Mouse (Mus musculus) left cerebral cortex, postnatal 25 days (tissue): Measurements from ENCODE around the gene Nid1. TPM values are rescaled to one million over a fixed set of nuclear protein-coding genes. Genes with fewer than 3 reads are reported as not detected.

Source experiments
- DNase-seq, 2 experiments: peaks; one replicate each; pipeline ENCODE4 v3.0.0; 2022; ENCODE audit warnings: low spot score in 2 of 2, mixed read lengths in 1 of 2
- intact Hi-C: fragments of 180-260 bp; cut with DNase I; formaldehyde crosslinking; loops from one replicate; pipeline ENCODE4 v1.15.1; 2025
- total RNA-seq, 2 experiments: library from RNA; stranded (reverse); gene quantifications; 2 replicates each; pipeline ENCODE4 v1.2.3; 2021

Gene Nid1
- total RNA-seq, 2 experiments from 2014 or later: 9.2 to 10.0 TPM

- intact Hi-C loops: no loop called here
- no peak for DNase-seq
Measured at GRCm38 (mm10) chr13:13484351-13484751, 47.0 kb downstream of the Nid1 start.

- DNase-seq: no peak
- intact Hi-C loops: no loop called here
Measured at GRCm38 (mm10) chr13:13484883-13485282, 47.5 kb downstream of the Nid1 start.

DNA sequence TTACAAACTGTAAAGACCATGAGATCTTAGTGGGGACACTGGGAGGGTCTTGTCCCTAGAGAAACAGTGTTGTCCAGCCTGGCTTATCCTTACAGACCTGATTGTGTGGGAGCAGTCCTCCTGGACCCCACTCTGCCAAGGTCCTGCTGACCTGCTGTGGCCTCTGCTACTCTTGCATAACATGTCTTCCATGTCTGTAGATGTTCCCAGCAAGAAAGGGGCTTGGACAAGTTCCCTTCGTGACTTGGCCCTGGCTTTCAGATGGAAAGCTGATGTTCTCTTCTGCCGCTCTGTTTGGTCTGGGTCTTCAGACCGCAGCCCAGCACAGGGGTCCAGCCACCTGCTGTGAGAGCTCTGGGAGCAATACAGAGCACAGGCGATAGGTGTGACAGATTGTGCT is 48.3 kb downstream of the Nid1 start:
- DNase-seq: no peak
- intact Hi-C loops: no loop called here

- peak in 1 of 2 experiments; percentile 22 for DNase-seq
- intact Hi-C loops: no loop called here
Measured at GRCm38 (mm10) chr13:13487851-13488250, 50.5 kb downstream of the Nid1 start.

GRCm38 (mm10) chr13:13489861-13490260 is 52.5 kb downstream of the Nid1 start:
- intact Hi-C loops: no loop called here
- DNase-seq: no peak

GRCm38 (mm10) chr13:13492151-13492550 is 54.8 kb downstream of the Nid1 start:
- no peak for DNase-seq
- intact Hi-C loops: no loop called here

DNA sequence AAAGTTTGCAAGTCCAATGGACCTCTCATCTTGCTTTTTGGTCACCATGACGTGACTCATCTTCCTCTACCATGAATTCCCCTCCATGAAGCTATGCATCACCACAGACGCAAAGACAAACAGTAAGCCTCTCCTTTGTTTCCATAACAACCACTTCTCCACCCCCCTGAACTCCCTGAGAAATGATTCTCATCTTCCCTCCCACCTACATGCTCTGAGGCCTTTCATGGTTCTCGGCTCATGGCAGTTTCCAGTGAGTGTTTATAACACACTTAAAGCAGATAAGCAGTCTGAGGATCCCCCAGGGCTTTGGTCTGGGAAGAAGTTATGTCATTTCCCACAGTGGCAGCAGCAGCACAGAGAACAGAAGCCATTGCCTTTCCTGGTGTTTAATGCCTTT is 56.2 kb downstream of the Nid1 start:
- DNase-seq: peak in 1 of 2 experiments; percentile 72
- intact Hi-C loops: no loop called here

DNA sequence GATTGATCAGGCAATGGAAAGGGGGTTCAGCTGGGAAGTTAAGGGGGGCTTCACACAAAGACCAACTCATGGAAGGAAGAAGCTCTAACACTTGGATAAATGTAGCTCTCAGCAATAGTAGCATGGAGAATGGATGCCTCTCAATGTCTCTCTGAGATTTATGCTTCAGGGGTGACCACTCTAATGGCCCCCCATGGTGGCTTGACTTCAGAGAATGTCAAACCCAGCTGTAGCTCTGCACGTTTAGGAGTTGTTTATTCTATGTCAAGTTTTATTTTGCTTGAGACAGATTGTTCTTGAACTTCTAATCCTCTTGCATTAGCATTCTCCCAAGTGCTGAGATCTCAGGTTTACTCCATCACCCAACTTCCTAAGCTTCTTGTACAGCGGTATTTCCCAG is 60.7 kb downstream of the Nid1 start:
- DNase-seq: no peak
- intact Hi-C loops: no loop called here

- intact Hi-C loops: no loop called here
- no peak for DNase-seq
Measured at GRCm38 (mm10) chr13:13502406-13502805, 65.1 kb downstream of the Nid1 start.

DNA sequence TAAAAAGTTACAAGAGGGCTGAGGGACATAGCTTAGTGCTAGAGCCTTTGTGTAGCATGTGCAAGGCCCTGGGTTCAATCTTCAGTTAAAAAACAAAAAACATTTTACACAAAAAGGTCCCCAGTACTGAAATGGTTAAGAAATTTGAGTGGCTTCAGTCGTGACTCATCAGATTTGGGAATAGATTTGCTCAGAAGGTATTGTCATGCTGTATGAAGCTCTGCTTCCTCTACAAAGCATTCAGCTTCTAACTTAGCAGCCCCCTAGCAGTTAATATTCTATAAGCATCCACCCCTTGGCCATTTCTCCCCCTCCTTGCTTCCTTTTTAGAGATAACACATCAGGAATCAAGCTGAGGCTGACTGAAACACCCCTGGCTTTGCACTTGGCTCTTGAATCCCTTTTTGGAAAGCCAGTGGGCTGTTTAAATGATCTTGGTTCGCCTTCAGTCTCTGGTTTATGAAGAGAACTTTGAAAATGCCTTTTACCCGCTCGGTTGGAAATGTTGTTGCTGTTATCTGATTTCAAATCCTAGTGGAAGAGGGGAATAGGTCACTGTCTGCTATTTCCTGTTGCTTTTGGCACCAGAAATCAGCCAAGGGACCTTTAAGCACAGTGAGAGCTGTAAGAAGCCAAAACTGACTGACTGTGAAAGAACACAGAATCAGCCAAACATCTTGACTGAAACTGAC is 66.5 kb downstream of the Nid1 start:
- intact Hi-C loops: no loop called here
- no peak for DNase-seq

DNA sequence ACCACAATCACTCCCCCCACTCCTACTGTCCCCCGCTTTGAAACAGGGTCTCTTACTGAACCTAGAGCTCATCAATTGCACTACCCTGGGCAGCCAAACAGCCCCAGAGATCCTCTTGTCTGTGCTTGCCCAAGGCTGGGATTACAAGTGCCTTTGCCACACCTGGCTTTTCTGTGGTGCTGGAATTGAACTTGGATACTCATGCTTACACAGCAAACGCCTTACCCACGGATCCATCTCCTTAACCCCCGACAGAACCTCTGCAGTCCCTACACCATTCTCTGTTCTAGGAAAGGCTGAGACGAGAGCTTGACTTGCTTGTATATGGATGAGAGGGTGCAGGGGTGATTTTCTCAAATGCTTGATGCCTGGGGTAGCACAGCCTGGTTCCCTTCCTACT is 67.7 kb downstream of the Nid1 start:
- DNase-seq: no peak
- intact Hi-C loops: no loop called here

GRCm38 (mm10) chr13:13506556-13506955 is 69.2 kb downstream of the Nid1 start:
- intact Hi-C loops: no loop called here
- peak in 1 of 2 experiments; percentile 69 for DNase-seq

- no peak for DNase-seq
- intact Hi-C loops: loop anchor here (5.0 kb wide), 1 partner anchor 352 kb away; no protein-coding TSS in a partner anchor
Measured at GRCm38 (mm10) chr13:13514861-13515260, 77.5 kb downstream of the Nid1 start.

- DNase-seq: peak; percentile 82 to 83
Measured at GRCm38 (mm10) chr13:13516376-13517225, 79.2 kb downstream of the Nid1 start.

GRCm38 (mm10) chr13:13518114-13518513 is 80.8 kb downstream of the Nid1 start:
- intact Hi-C loops: loop anchor here (5.0 kb wide), 1 partner anchor 349 kb away; no protein-coding TSS in a partner anchor
- DNase-seq: no peak

More at GRCm38 (mm10) chr13:13516376-13517225, 79.2 kb downstream of the Nid1 start:
- intact Hi-C loops: loop anchor here (1.0 to 5.0 kb wide), 2 partner anchors 95 to 351 kb away; no protein-coding TSS in a partner anchor

- no peak for DNase-seq
- intact Hi-C loops: no loop called here
Measured at GRCm38 (mm10) chr13:13520436-13520835, 83.1 kb downstream of the Nid1 start.

GRCm38 (mm10) chr13:13523625-13524584 is 86.6 kb downstream of the Nid1 start:
- intact Hi-C loops: no loop called here
- DNase-seq: peak in 1 of 2 experiments; percentile 37

GRCm38 (mm10) chr13:13525205-13525604 is 87.9 kb downstream of the Nid1 start:
- intact Hi-C loops: no loop called here

GRCm38 (mm10) chr13:13525877-13526276 is 88.5 kb downstream of the Nid1 start:
- DNase-seq: no peak
- intact Hi-C loops: no loop called here

More at GRCm38 (mm10) chr13:13525205-13525604, 87.9 kb downstream of the Nid1 start:
- DNase-seq: no peak
